Mouse (Mus musculus) limb, embryonic 15.5 days (tissue): ENCODE results near the gene Vti1b. TPM values are rescaled to one million over a fixed set of nuclear protein-coding genes. Genes with fewer than 3 reads are reported as not detected.
A peak's percentile ranks its signal among the peaks of the same experiment; 100 is the strongest.

Source experiments
- ATAC-seq: fragments of 200-750 bp; cut with Nextera tagmentation; 2 replicates; pipeline ENCODE4 v1.8.0; 2017; ENCODE audit warnings: low read depth, moderate TSS enrichment; ENCODE audit not compliant: insufficient number of reproducible peaks, low FRiP score, low TSS enrichment
- H3K27ac ChIP-seq: fragments of 300-500 bp; sonication (generic); 2 replicates; pipeline ENCODE4 v1.5.1; 2015; ENCODE audit warnings: moderate library complexity, mild to moderate bottlenecking, inconsistent platforms
- H3K27me3 ChIP-seq: fragments of 300-500 bp; sonication (generic); 2 replicates; pipeline ENCODE4 v1.6.1; 2015; ENCODE audit warnings: inconsistent platforms
- H3K36me3 ChIP-seq: fragments of 300-500 bp; sonication (generic); 2 replicates; pipeline ENCODE4 v1.6.1; 2015; ENCODE audit warnings: inconsistent platforms
- H3K4me1 ChIP-seq: fragments of 300-500 bp; sonication (generic); 2 replicates; pipeline ENCODE4 v1.6.1; 2015; ENCODE audit warnings: inconsistent platforms
- H3K4me2 ChIP-seq: fragments of 300-500 bp; sonication (generic); 2 replicates; pipeline ENCODE4 v1.6.1; 2015; ENCODE audit warnings: mild to moderate bottlenecking, inconsistent platforms
- H3K4me3 ChIP-seq: fragments of 300-500 bp; sonication (generic); 2 replicates; pipeline ENCODE4 v1.5.1; 2015; ENCODE audit warnings: mild to moderate bottlenecking, inconsistent platforms
- H3K9ac ChIP-seq: fragments of 300-500 bp; sonication (generic); 2 replicates; pipeline ENCODE4 v1.6.1; 2015; ENCODE audit warnings: inconsistent platforms
- H3K9me3 ChIP-seq: fragments of 300-500 bp; sonication (generic); 2 replicates; pipeline ENCODE4 v1.6.1; 2016; ENCODE audit warnings: inconsistent platforms
- WGBS: fragments of 180-500 bp; shearing (Covaris S2); methylation state at CpG from one replicate; pipeline ENCODE4 v1.1.7; 2015; 5-methylcytosine and 5-hydroxymethylcytosine counted together
- polyA plus RNA-seq: library from polyadenylated mRNA; unstranded; fragments of >200 nt; fragmentation: Nextera tagmentation; extraction: Ambion mirVana; gene quantifications from 2 replicates; pipeline ENCODE4 v1.2.1, GENCODE M21; 2015

Vti1b gene
- polyA plus RNA-seq, 1 experiment from 2014 or later: 104 TPM

DNA sequence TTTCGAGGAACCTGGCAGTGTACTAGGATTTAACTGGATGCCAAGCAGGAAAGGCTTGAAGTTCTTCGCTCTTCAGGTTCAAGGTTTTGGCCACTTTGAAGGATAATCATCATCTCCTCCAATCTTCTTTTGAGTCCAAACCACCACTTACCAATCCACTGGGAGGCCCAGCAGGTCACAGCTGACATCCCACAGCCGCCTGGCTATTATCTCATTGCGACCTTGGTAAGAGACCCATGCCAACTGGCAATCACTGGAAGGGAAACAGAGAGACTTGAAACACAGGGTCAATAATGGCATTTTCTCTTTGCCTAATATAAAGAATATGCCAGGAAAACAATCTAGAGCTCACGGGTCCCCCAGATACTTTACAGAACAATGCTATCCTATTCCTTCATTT, 3.5 kb upstream of the Vti1b start:
- peaks cover 6% of the 10 kb centered on the region for H3K4me1 ChIP-seq
- no peaks in the 10 kb centered on the region for H3K9me3 ChIP-seq
- no peak for ATAC-seq
- H3K9ac ChIP-seq: no peak overlapping the region
- no peak overlapping the region for H3K27ac ChIP-seq
- no peak overlapping the region for H3K4me3 ChIP-seq
- WGBS: 94% methylated on average over 5 of the region's 5 CpGs
- H3K27me3 ChIP-seq: no peaks in the 10 kb centered on the region
- H3K4me2 ChIP-seq: no peak overlapping the region
- peaks cover 42% of the 10 kb centered on the region for H3K36me3 ChIP-seq

DNA sequence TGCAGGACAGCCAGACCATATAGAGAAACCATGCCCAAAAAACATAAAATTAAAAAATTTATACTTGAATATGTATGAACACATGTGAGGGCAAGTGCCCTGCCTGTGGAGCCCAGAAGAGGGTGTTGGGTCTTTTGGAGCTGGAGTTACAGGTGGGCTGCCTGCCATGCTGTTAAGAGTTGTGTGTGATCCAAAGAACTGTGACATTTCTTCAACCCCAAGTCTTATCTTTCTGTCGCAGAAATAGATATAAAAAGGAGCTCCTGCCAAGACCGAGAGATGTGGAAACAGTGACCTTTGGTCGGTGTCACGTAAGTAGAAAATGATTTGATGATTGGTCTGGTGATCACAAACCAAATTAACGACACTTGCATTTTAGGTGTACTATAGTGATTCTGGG, 1.3 kb upstream of the Vti1b start:
- 89% methylated on average over 5 of the region's 5 CpGs for WGBS
- H3K9ac ChIP-seq: no peak overlapping the region
- no peak for ATAC-seq
- no peaks in the 10 kb centered on the region for H3K9me3 ChIP-seq
- H3K4me1 ChIP-seq: peaks cover 9% of the 10 kb centered on the region
- peaks cover 37% of the 10 kb centered on the region for H3K36me3 ChIP-seq
- H3K4me2 ChIP-seq: no peak overlapping the region
- no peak overlapping the region for H3K27ac ChIP-seq
- H3K4me3 ChIP-seq: no peak overlapping the region
- H3K27me3 ChIP-seq: no peaks in the 10 kb centered on the region

GRCm38 (mm10) chr12:79171269-79171995, 1.0 kb downstream of the Vti1b start:
- Histone ChIP-seq H3K4me1 (peaks cover 9% of the 10 kb centered on the region), H3K4me3 (peak overlapping the region; percentile 100), H3K9ac (peak overlapping the region; percentile 89), H3K27ac (0 out of 2 replicates have a peak overlapping the region, but pooled peaks have one; percentile 94), H3K4me2 (peak overlapping the region; percentile 61), H3K9me3 (no peaks in the 10 kb centered on the region), H3K36me3 (peaks cover 22% of the 10 kb centered on the region), H3K27me3 (no peaks in the 10 kb centered on the region)
- ATAC-seq: no peak
- 28% methylated on average over 12 of the region's 12 CpGs for WGBS

DNA sequence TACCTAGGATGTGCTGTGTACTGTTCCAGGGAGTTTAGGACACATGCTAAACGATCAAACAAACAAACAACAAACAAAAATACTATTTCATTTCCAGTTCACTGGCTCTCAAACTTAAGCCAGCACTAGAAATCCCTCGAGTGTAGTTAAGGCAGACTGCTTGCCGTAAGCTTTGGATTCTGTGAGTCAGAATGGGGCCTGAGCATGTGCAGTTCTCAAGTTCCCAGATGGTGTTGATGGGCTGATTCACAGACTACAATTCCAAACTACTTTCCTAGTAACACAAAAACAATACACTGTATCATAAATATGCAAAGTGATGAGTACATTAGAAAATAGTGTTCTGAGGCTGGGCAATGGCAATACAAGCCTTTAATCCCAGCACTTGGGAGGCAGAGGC, 2.0 kb downstream of the Vti1b start:
- Histone ChIP-seq H3K27ac (no peak overlapping the region), H3K36me3 (peaks cover 22% of the 10 kb centered on the region), H3K9me3 (no peaks in the 10 kb centered on the region), H3K4me2 (no peak overlapping the region), H3K4me3 (no peak overlapping the region), H3K9ac (no peak overlapping the region), H3K27me3 (no peaks in the 10 kb centered on the region), H3K4me1 (peaks cover 9% of the 10 kb centered on the region)
- no peak for ATAC-seq
- WGBS: 68% methylated on average over 3 of the region's 3 CpGs

GRCm38 (mm10) chr12:79169173-79169572, 3.3 kb downstream of the Vti1b start:
- Histone ChIP-seq H3K27ac (no peak overlapping the region), H3K36me3 (peaks cover 24% of the 10 kb centered on the region), H3K9ac (no peak overlapping the region), H3K27me3 (no peaks in the 10 kb centered on the region), H3K4me2 (no peak overlapping the region), H3K9me3 (no peaks in the 10 kb centered on the region), H3K4me3 (no peak overlapping the region), H3K4me1 (peaks cover 9% of the 10 kb centered on the region)
- no peak for ATAC-seq

GRCm38 (mm10) chr12:79162876-79163275, 9.6 kb downstream of the Vti1b start:
- no peak for ATAC-seq
- H3K27ac ChIP-seq: no peak overlapping the region
- no peak overlapping the region for H3K4me2 ChIP-seq
- WGBS: 86% methylated on average over 3 of the region's 3 CpGs
- H3K4me3 ChIP-seq: no peak overlapping the region
- H3K36me3 ChIP-seq: peaks cover 74% of the 10 kb centered on the region
- no peak overlapping the region for H3K9ac ChIP-seq
- H3K9me3 ChIP-seq: no peaks in the 10 kb centered on the region
- no peaks in the 10 kb centered on the region for H3K4me1 ChIP-seq
- H3K27me3 ChIP-seq: no peaks in the 10 kb centered on the region

DNA sequence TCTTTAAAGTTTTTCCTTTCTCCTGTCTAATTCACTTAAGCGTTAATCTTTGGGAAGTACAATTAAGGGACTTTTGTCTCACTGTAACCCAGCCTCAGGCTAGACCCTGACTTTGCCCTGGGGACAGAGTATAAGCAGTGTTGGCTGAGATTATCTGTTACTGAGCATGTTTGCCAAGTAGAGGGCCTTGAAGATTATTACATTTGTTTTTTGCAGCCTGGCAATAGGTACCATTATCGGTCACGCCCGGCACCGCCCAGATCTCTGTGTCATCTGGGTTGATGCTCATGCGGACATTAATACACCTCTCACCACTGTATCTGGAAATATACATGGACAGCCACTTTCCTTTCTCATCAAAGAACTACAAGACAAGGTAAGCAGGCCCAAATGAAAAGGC, 22.8 kb downstream of the Vti1b start:
- peaks cover 6% of the 10 kb centered on the region; the same call in 1 of the 2 replicates for H3K36me3 ChIP-seq
- no peaks in the 10 kb centered on the region for H3K27me3 ChIP-seq
- H3K27ac ChIP-seq: no peak overlapping the region
- H3K4me3 ChIP-seq: no peak overlapping the region
- no peaks in the 10 kb centered on the region for H3K9me3 ChIP-seq
- no peak overlapping the region for H3K9ac ChIP-seq
- 90% methylated on average over 6 of the region's 6 CpGs for WGBS
- no peaks in the 10 kb centered on the region for H3K4me1 ChIP-seq
- H3K4me2 ChIP-seq: no peak overlapping the region
- ATAC-seq: no peak

DNA sequence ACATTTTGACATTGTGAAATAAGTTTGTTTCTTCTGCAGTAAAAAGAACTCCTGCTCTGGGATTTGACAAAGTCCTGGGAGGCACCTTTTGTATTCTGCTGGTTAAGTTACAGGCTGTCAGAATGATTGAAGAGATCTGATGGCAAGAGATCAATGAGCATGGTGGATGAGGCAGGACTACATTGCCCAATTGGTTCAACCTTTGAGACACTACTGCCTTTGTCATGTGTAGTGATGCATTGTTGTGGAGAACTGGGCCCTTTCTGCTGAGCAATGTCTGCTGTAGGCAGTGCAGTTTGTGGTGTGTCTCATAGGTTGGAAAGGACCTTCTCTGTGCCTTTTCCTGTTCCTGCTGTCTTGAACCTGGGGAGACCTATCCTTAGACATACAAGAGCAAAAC, 31.1 kb downstream of the Vti1b start:
- no peak for ATAC-seq
- no peaks in the 10 kb centered on the region for H3K36me3 ChIP-seq
- no peaks in the 10 kb centered on the region for H3K9me3 ChIP-seq
- H3K9ac ChIP-seq: no peak overlapping the region
- no peak overlapping the region for H3K4me2 ChIP-seq
- H3K27me3 ChIP-seq: no peaks in the 10 kb centered on the region
- no peak overlapping the region for H3K27ac ChIP-seq
- H3K4me1 ChIP-seq: no peaks in the 10 kb centered on the region
- no peak overlapping the region for H3K4me3 ChIP-seq

DNA sequence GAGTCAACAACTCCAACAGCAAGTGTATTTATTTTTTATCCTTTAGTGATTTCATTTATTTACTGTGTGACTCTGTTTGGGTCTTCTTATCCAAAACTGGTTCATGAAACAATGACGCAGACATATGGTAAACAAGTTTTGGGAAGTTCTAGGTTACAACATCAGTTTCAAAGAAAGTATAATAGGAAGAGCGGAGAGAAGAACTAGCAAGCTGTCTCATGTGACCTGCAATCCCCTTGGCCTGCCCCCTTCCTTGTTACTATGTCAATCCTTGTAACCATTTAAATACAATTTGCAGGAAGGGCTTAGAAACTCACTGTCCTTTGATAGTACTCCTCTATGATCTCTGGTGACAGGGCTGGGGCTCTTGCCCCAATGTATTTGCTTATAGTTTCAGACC, 31.7 kb downstream of the Vti1b start:
- H3K36me3 ChIP-seq: no peaks in the 10 kb centered on the region
- no peak overlapping the region for H3K9ac ChIP-seq
- H3K27me3 ChIP-seq: no peaks in the 10 kb centered on the region
- 84% methylated on average over 2 of the region's 2 CpGs for WGBS
- H3K9me3 ChIP-seq: no peaks in the 10 kb centered on the region
- H3K27ac ChIP-seq: no peak overlapping the region
- H3K4me3 ChIP-seq: no peak overlapping the region
- no peaks in the 10 kb centered on the region for H3K4me1 ChIP-seq
- no peak for ATAC-seq
- no peak overlapping the region for H3K4me2 ChIP-seq

DNA sequence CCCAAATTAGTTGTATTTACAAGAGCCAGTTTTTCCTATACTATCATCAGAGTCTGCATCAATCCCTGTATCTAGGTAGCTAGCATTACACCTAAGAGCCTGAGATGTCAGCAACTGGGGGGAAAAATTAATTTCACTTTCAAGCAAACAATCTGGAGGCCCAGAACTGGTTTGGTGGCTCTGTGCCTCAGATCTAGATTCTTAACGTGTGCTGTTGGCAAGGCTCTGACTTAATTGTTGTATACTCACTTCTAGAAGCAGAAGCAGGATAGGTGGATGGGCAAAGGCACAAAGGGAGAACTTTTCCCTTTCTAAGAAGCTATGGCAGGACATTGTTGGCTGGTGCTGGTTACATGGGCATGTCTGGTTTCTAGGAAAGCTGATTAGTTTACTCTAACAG, 33.0 kb downstream of the Vti1b start:
- no peaks in the 10 kb centered on the region for H3K4me1 ChIP-seq
- no peak for ATAC-seq
- WGBS: 43% methylated on average over 1 of the region's 1 CpGs

DNA sequence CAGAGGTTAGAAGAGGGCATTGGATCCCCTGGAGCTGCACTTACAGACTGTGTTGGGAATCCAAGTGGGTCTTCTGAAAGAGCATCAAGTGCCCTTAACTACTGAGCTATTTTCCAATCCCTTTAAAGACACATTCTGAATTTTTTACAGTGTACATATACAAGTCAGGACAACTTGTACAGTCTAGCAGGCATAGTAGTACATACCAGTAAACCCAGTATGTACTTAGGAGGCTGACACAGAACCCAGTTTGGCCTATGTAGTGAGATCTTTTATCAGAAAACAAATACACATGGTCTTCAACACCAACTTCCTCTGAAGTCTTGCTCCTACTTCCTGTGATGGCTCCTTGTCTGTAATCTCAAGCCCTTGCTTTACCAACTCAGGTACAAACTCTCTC, 33.5 kb downstream of the Vti1b start:
- no peaks in the 10 kb centered on the region for H3K27me3 ChIP-seq
- no peak for ATAC-seq
- H3K27ac ChIP-seq: no peak overlapping the region
- no peaks in the 10 kb centered on the region for H3K4me1 ChIP-seq
- H3K9me3 ChIP-seq: no peaks in the 10 kb centered on the region
- H3K9ac ChIP-seq: no peak overlapping the region
- no peak overlapping the region for H3K4me3 ChIP-seq
- no peak overlapping the region for H3K4me2 ChIP-seq
- H3K36me3 ChIP-seq: no peaks in the 10 kb centered on the region

More for the DNA sequence above, 33.0 kb downstream of the Vti1b start:
- Histone ChIP-seq H3K27ac (no peak overlapping the region), H3K36me3 (no peaks in the 10 kb centered on the region), H3K27me3 (no peaks in the 10 kb centered on the region), H3K4me2 (no peak overlapping the region), H3K4me3 (no peak overlapping the region), H3K9me3 (no peaks in the 10 kb centered on the region), H3K9ac (no peak overlapping the region)

GRCm38 (mm10) chr12:79136949-79137348, 35.5 kb downstream of the Vti1b start:
- H3K4me1 ChIP-seq: no peaks in the 10 kb centered on the region
- no peaks in the 10 kb centered on the region for H3K9me3 ChIP-seq
- H3K36me3 ChIP-seq: no peaks in the 10 kb centered on the region
- 78% methylated on average over 7 of the region's 7 CpGs for WGBS
- H3K9ac ChIP-seq: no peak overlapping the region
- ATAC-seq: no peak
- H3K27me3 ChIP-seq: peaks cover 17% of the 10 kb centered on the region
- no peak overlapping the region for H3K4me2 ChIP-seq
- no peak overlapping the region for H3K4me3 ChIP-seq
- H3K27ac ChIP-seq: no peak overlapping the region

GRCm38 (mm10) chr12:79135105-79135504, 37.4 kb downstream of the Vti1b start:
- Histone ChIP-seq H3K4me1 (peaks cover 16% of the 10 kb centered on the region), H3K27ac (no peak overlapping the region), H3K9me3 (no peaks in the 10 kb centered on the region), H3K4me2 (no peak overlapping the region), H3K27me3 (peaks cover 36% of the 10 kb centered on the region), H3K36me3 (no peaks in the 10 kb centered on the region), H3K4me3 (no peak overlapping the region), H3K9ac (no peak overlapping the region)
- ATAC-seq: no peak
- 28% methylated on average over 4 of the region's 4 CpGs for WGBS
